Mouse (Mus musculus) T-cell, adult 2 months (primary cell): ENCODE measurements around the gene Bdnf.

Experiments
- DNase-seq: peaks from one replicate; pipeline ENCODE4 v3.0.0; 2022; ENCODE audit warnings: low spot score

The Bdnf gene

GRCm38 (mm10) chr2:109706524-109706923 is 32.0 kb downstream of the Bdnf start:
- no peak for DNase-seq

GRCm38 (mm10) chr2:109709346-109709745 is 34.8 kb downstream of the Bdnf start:
- no peak for DNase-seq

GRCm38 (mm10) chr2:109711049-109711448 is 36.5 kb downstream of the Bdnf start:
- DNase-seq = no peak

GRCm38 (mm10) chr2:109725261-109725660 is 50.8 kb downstream of the Bdnf start:
- DNase-seq = no peak

- DNase-seq = no peak
These were observed 51.3 kb downstream of the Bdnf start for GRCm38 (mm10) chr2:109725831-109726230.

GRCm38 (mm10) chr2:109729221-109729620 is 54.7 kb downstream of the Bdnf start:
- no peak for DNase-seq

GRCm38 (mm10) chr2:109733201-109734039 is 58.9 kb downstream of the Bdnf start:
- no peak for DNase-seq

GRCm38 (mm10) chr2:109734228-109734627 is 59.7 kb downstream of the Bdnf start:
- no peak for DNase-seq

GRCm38 (mm10) chr2:109734666-109735065 is 60.2 kb downstream of the Bdnf start:
- no peak for DNase-seq

GRCm38 (mm10) chr2:109735347-109735746 is 60.8 kb downstream of the Bdnf start:
- DNase-seq = no peak

GRCm38 (mm10) chr2:109736306-109736705 is 61.8 kb downstream of the Bdnf start:
- no peak for DNase-seq

- DNase-seq = no peak
These were observed 63.8 kb downstream of the Bdnf start for GRCm38 (mm10) chr2:109738331-109738730.

GRCm38 (mm10) chr2:109743208-109743960 is 68.9 kb downstream of the Bdnf start:
- no peak for DNase-seq

- DNase-seq = no peak
These were observed 71.7 kb downstream of the Bdnf start for GRCm38 (mm10) chr2:109746223-109746622.

- DNase-seq = no peak
These were observed 73.9 kb downstream of the Bdnf start for GRCm38 (mm10) chr2:109748412-109748811.

- DNase-seq = no peak
These were observed 74.3 kb downstream of the Bdnf start for GRCm38 (mm10) chr2:109748815-109749214.

- no peak for DNase-seq
These were observed 75.5 kb downstream of the Bdnf start for GRCm38 (mm10) chr2:109749964-109750363.

GRCm38 (mm10) chr2:109750484-109750883 is 76.0 kb downstream of the Bdnf start:
- DNase-seq = no peak

- DNase-seq = no peak
These were observed 81.8 kb downstream of the Bdnf start for GRCm38 (mm10) chr2:109756305-109756704.

GRCm38 (mm10) chr2:109766772-109767171 is 92.3 kb downstream of the Bdnf start:
- no peak for DNase-seq

GRCm38 (mm10) chr2:109768814-109769213 is 94.3 kb downstream of the Bdnf start:
- DNase-seq = no peak

GRCm38 (mm10) chr2:109776374-109776773 is 101.9 kb downstream of the Bdnf start:
- no peak for DNase-seq
